Mouse (Mus musculus): ENCODE measurements around the gene Sec61a1. TPM values are rescaled to one million over a fixed set of nuclear protein-coding genes. Genes with fewer than 3 reads are reported as not detected.

Gene Sec61a1
- polyA plus RNA-seq, 1 experiment from 2014 or later = 168 TPM

DNA sequence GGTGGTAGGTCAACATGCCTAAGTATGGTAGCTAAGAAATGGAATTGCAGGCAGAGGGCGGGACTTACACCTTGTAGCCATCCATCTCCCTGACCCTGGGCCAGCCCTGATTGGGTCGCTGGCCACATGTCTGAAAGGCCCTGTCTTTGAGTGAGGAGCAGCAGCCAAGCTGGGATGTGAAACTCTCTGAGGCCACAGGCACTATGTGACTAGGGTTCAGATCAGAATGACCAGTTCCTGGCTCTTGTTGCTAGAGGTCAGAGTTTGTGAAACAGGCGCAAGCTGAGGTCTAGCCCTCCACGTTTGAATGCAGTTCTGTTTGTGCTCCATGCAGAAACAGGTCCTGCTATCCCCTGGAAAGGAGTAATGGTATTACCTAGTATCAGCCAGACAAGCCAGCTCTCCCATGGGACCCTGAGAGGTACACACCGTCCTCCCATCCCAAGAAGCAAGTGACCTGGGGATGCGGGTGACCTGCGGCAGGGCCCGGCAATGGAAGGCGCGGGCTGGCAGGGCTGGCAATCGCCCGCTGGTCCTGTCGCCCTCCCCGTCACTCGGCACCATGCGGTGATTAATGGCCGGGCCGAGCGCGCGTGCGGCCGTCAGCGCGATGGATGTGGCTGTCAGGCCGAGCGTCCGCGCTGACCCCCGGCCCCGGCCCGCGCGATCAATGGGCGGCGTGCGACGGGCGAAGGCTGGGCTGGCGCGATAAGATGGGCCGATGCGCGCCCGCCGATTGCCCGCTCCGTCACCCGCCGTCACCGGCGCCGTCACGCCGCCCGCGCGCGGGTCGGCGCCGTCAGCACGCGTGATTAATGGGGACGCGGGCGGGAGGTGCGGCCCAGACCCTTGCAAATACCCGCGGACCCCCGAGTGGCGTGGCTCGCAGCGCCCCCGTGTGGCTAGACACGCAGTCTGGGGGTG, 19.0 kb downstream of the Sec61a1 start:
- H3K27ac ChIP-seq (replicated peaks) = no peak overlapping the region
- peaks cover 24% of the 10 kb centered on the region for H3K36me3 ChIP-seq (ENCODE audit: control insufficient read depth, insufficient read depth, low read length)
- H3K9me3 ChIP-seq (ENCODE audit: control insufficient read depth, low read length) = no peaks in the 10 kb centered on the region
- WGBS = 4% methylated on average over 73 of the region's 76 CpGs
- peak overlapping the region; percentile 59 for H3K9ac ChIP-seq (ENCODE audit: low read length)
- H3K4me3 ChIP-seq (ENCODE audit: low read depth, low read length) = peak overlapping the region; percentile 49
- peak; percentile 83 for TF ChIP-seq CTCF (IDR thresholded peaks at IDR 0.05; ENCODE audit: low read depth)
- TF ChIP-seq EP300 (optimal IDR thresholded peaks at IDR 0.05) = no peak
- peak; percentile 59 for DNase-seq (ENCODE audit: low spot score)
- peak; percentile 45; the same call in 1 of the 2 replicates for ATAC-seq (ENCODE audit: low FRiP score, low TSS enrichment)
- no peaks in the 10 kb centered on the region for H3K4me1 ChIP-seq (replicated peaks; ENCODE audit: control insufficient read depth, insufficient read depth)
- H3K27me3 ChIP-seq (ENCODE audit: control insufficient read depth, insufficient read depth, low read length) = no peaks in the 10 kb centered on the region
- peak overlapping the region; percentile 88 for H3K4me2 ChIP-seq (replicated peaks; ENCODE audit: low read depth)

GRCm38 (mm10) chr6:88493712-88494111, 25.0 kb downstream of the Sec61a1 start:
- Histone ChIP-seq H3K27ac (replicated peaks) (no peak overlapping the region), H3K4me2 (replicated peaks; ENCODE audit: low read depth) (no peak overlapping the region), H3K9me3 (ENCODE audit: control insufficient read depth, low read length) (no peaks in the 10 kb centered on the region), H3K27me3 (ENCODE audit: control insufficient read depth, insufficient read depth, low read length) (no peaks in the 10 kb centered on the region), H3K9ac (ENCODE audit: low read length) (no peak overlapping the region), H3K36me3 (ENCODE audit: control insufficient read depth, insufficient read depth, low read length) (peaks cover 7% of the 10 kb centered on the region; the same call in 1 of the 2 replicates), H3K4me3 (ENCODE audit: low read depth, low read length) (no peak overlapping the region), H3K4me1 (replicated peaks; ENCODE audit: control insufficient read depth, insufficient read depth) (no peaks in the 10 kb centered on the region)
- 87% methylated on average over 6 of the region's 6 CpGs for WGBS
- DNase-seq (ENCODE audit: low spot score) = no peak
- TF ChIP-seq EP300 (optimal IDR thresholded peaks at IDR 0.05) (no peak), CTCF (IDR thresholded peaks at IDR 0.05; ENCODE audit: low read depth) (no peak)
- no peak for ATAC-seq (ENCODE audit: low FRiP score, low TSS enrichment)

- Histone ChIP-seq H3K4me3 (ENCODE audit: low read depth, low read length) (no peak overlapping the region), H3K9me3 (ENCODE audit: control insufficient read depth, low read length) (no peaks in the 10 kb centered on the region), H3K27me3 (ENCODE audit: control insufficient read depth, insufficient read depth, low read length) (no peaks in the 10 kb centered on the region), H3K9ac (ENCODE audit: low read length) (no peak overlapping the region), H3K4me2 (replicated peaks; ENCODE audit: low read depth) (no peak overlapping the region), H3K4me1 (replicated peaks; ENCODE audit: control insufficient read depth, insufficient read depth) (no peaks in the 10 kb centered on the region), H3K27ac (replicated peaks) (no peak overlapping the region), H3K36me3 (ENCODE audit: control insufficient read depth, insufficient read depth, low read length) (no peaks in the 10 kb centered on the region; the same call in 1 of the 2 replicates)
- DNase-seq (ENCODE audit: low spot score) = no peak
- WGBS = 90% methylated on average over 12 of the region's 12 CpGs
- ATAC-seq (ENCODE audit: low FRiP score, low TSS enrichment) = no peak
- TF ChIP-seq CTCF (IDR thresholded peaks at IDR 0.05; ENCODE audit: low read depth) = no peak
- no peak for TF ChIP-seq EP300 (optimal IDR thresholded peaks at IDR 0.05)
Observed at GRCm38 (mm10) chr6:88490629-88491354, 27.9 kb downstream of the Sec61a1 start.

- 85% methylated on average over 6 of the region's 6 CpGs for WGBS
- DNase-seq (ENCODE audit: low spot score) (no peak), ATAC-seq (ENCODE audit: low FRiP score, low TSS enrichment) (no peak)
- no peaks in the 10 kb centered on the region for H3K27me3 ChIP-seq (ENCODE audit: control insufficient read depth, insufficient read depth, low read length)
- no peak overlapping the region for H3K4me2 ChIP-seq (replicated peaks; ENCODE audit: low read depth)
- no peak overlapping the region for H3K4me3 ChIP-seq (ENCODE audit: low read depth, low read length)
- H3K4me1 ChIP-seq (replicated peaks; ENCODE audit: control insufficient read depth, insufficient read depth) = no peaks in the 10 kb centered on the region
- H3K9me3 ChIP-seq (ENCODE audit: control insufficient read depth, low read length) = no peaks in the 10 kb centered on the region
- H3K9ac ChIP-seq (ENCODE audit: low read length) = no peak overlapping the region
- no peaks in the 10 kb centered on the region; the same call in 1 of the 2 replicates for H3K36me3 ChIP-seq (ENCODE audit: control insufficient read depth, insufficient read depth, low read length)
- TF ChIP-seq EP300 (optimal IDR thresholded peaks at IDR 0.05) (no peak), CTCF (IDR thresholded peaks at IDR 0.05; ENCODE audit: low read depth) (no peak)
- no peak overlapping the region for H3K27ac ChIP-seq (replicated peaks)
Observed at GRCm38 (mm10) chr6:88489834-88490233, 28.9 kb downstream of the Sec61a1 start.

DNA sequence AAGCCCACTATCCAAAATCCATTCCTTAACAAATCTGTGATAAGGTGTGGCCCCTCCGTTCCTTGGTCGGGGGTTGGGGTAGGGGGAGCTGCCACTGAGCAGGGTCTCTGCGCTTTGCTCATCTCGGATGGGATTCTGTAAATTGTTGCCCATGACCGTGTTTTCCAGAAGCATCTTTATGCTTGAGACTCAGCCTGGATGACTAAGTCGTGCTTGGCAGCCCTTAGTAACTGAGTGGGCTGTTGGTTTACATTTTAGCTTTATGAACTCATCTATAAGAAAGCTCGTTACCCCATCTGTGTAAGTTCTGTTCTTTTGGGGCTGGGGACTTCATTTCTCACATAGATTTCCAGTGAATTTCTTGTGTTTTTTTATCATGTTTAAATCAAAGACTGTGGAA, 29.7 kb downstream of the Sec61a1 start:
- no peak overlapping the region for H3K4me3 ChIP-seq (ENCODE audit: low read depth, low read length)
- ATAC-seq (ENCODE audit: low FRiP score, low TSS enrichment) = no peak
- no peaks in the 10 kb centered on the region; the same call in 1 of the 2 replicates for H3K36me3 ChIP-seq (ENCODE audit: control insufficient read depth, insufficient read depth, low read length)

More for the DNA sequence above, 29.7 kb downstream of the Sec61a1 start:
- Histone ChIP-seq H3K27me3 (ENCODE audit: control insufficient read depth, insufficient read depth, low read length) (no peaks in the 10 kb centered on the region), H3K9ac (ENCODE audit: low read length) (no peak overlapping the region), H3K4me2 (replicated peaks; ENCODE audit: low read depth) (no peak overlapping the region), H3K9me3 (ENCODE audit: control insufficient read depth, low read length) (no peaks in the 10 kb centered on the region), H3K4me1 (replicated peaks; ENCODE audit: control insufficient read depth, insufficient read depth) (no peaks in the 10 kb centered on the region), H3K27ac (replicated peaks) (no peak overlapping the region)
- no peak for TF ChIP-seq EP300 (optimal IDR thresholded peaks at IDR 0.05)
- no peak for TF ChIP-seq CTCF (IDR thresholded peaks at IDR 0.05; ENCODE audit: low read depth)
- 77% methylated on average over 7 of the region's 7 CpGs for WGBS
- DNase-seq (ENCODE audit: low spot score) = no peak

Measured in stomach, postnatal 0 days (tissue).